Mouse (Mus musculus) cerebellum, adult 2 months (tissue): ENCODE results near the gene Arid5b.

Source experiments
- CTCF ChIP-seq: fragments of 200-500 bp; IDR thresholded peaks from 2 replicates; pipeline ENCODE4 v1.5.1; 2011; ENCODE audit warnings: low read depth, mild to moderate bottlenecking, control low read depth, low read length, moderate library complexity, borderline replicate concordance; ENCODE audit not compliant: insufficient read depth
- POLR2A ChIP-seq: fragments of 200-500 bp; IDR thresholded peaks from 2 replicates; pipeline ENCODE4 v1.6.1; 2011; ENCODE audit warnings: low read length, control low read depth, borderline replicate concordance; ENCODE audit not compliant: insufficient read depth

DNA sequence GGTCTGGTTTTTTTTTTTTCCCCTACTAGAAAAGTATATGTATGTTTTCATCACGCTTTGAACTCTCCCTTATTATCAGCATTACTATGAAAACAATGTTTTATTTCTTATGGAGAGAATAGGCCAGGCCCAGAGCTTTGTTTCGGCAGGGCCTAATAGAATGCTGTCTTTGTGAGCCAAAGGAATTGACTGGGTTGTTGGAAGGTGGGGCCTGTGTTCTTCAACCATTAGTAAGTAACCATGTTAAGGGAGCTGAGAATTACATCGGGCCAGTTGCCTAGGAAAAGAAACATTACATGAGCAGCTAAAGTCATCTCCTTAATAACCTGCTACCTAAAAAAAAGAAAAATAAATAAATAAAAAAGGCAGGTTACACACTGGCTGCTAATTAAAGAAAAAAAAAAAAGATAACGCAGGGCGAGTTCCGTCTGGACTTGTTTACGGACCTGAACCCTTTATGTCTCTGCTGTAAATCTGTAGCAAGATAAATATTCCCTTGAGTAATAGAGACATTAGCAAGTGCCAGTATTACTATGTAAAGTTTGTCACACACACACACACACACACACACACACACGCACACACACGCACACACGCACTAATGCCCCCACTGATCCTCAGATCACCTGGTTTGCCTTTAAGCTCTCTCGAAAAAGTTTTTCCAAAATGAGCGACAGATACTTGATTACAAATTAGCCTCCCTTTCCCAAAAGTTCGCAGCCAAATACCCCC is 47.7 kb downstream of the Arid5b start:
- TF ChIP-seq POLR2A (no peak), CTCF (no peak)
